Mouse (Mus musculus) liver, embryonic 14.5 days (tissue): ENCODE results near the gene Sla2. TPM values are rescaled to one million over a fixed set of nuclear protein-coding genes. Genes with fewer than 3 reads are reported as not detected.
"Not testable (repeated sequence)": the region's sequence is repeated elsewhere in the genome, so short reads cannot be mapped to it uniquely, and the experiment has no call there.

Experiments
- ATAC-seq: fragments of 200-750 bp; cut with Nextera tagmentation; 2 replicates; pipeline ENCODE4 v1.8.0; 2017; ENCODE audit warnings: moderate number of reproducible peaks, mild to moderate bottlenecking, moderate library complexity; ENCODE audit not compliant: insufficient read depth
- DNase-seq, 3 experiments: peaks; one replicate each; pipeline ENCODE4 v3.0.0-alpha.2; 2012 to 2013; ENCODE audit warnings: low read depth in 3 of 3, low spot score in 3 of 3
- H3K27ac ChIP-seq: fragments of 300-500 bp; sonication (generic); 2 replicates; pipeline ENCODE4 v1.5.1; 2014; ENCODE audit warnings: moderate library complexity, mild to moderate bottlenecking, control low read depth, inconsistent platforms
- H3K27me3 ChIP-seq: fragments of 300-500 bp; sonication (generic); 2 replicates; pipeline ENCODE4 v1.6.1; 2014; ENCODE audit warnings: mild to moderate bottlenecking, low read length, moderate library complexity; ENCODE audit not compliant: control insufficient read depth, insufficient read depth
- H3K36me3 ChIP-seq: fragments of 300-500 bp; sonication (generic); replicated peaks from 2 replicates; pipeline ENCODE4 v1.6.1; 2014; ENCODE audit warnings: low read depth; ENCODE audit not compliant: control insufficient read depth, insufficient read depth
- H3K4me1 ChIP-seq, 2 experiments: fragments of 200-500 bp in 1 of 2; fragments of 300-500 bp in 1 of 2; sonication (generic) in 1 of 2; replicated peaks; 2 replicates each; pipeline ENCODE4 v1.6.1; 2012 to 2014; ENCODE audit warnings: antibody characterized with exemption in 1 of 2, inconsistent platforms in 1 of 2, low read length in 1 of 2; ENCODE audit not compliant: control insufficient read depth in 2 of 2, insufficient read depth in 2 of 2
- H3K4me2 ChIP-seq: fragments of 300-500 bp; sonication (generic); 2 replicates; pipeline ENCODE4 v1.6.1; 2014; ENCODE audit warnings: low read depth, mild to moderate bottlenecking, control low read depth, moderate library complexity
- H3K4me3 ChIP-seq, 2 experiments: fragments of 200-500 bp in 1 of 2; fragments of 300-500 bp in 1 of 2; sonication (generic) in 1 of 2; 2 replicates each; pipeline ENCODE4 v1.5.1; 2012 to 2014; ENCODE audit warnings: low read depth in 2 of 2, low read length in 2 of 2, mild to moderate bottlenecking in 2 of 2, control low read depth in 1 of 2, inconsistent platforms in 1 of 2, moderate library complexity in 1 of 2; ENCODE audit not compliant: insufficient read depth in 1 of 2
- H3K9ac ChIP-seq: fragments of 300-500 bp; sonication (generic); replicated peaks from 2 replicates; pipeline ENCODE4 v1.6.1; 2014; ENCODE audit warnings: mild to moderate bottlenecking, control low read depth, moderate library complexity
- H3K9me3 ChIP-seq: fragments of 300-500 bp; sonication (generic); 2 replicates; pipeline ENCODE4 v1.6.1; 2016; ENCODE audit warnings: low read length, mixed read lengths; ENCODE audit not compliant: control insufficient read depth
- CTCF ChIP-seq: IDR thresholded peaks from 2 replicates; pipeline ENCODE4 v1.5.1; 2016; ENCODE audit warnings: antibody characterized with exemption, low read depth, control low read depth
- EP300 ChIP-seq: IDR thresholded peaks from 2 replicates; pipeline ENCODE4 v1.6.1; 2016; ENCODE audit warnings: antibody characterized with exemption, low read depth
- WGBS: fragments of 180-500 bp; shearing (Covaris S2); extraction: QIAGEN DNeasy Blood & Tissue Kit; methylation state at CpG from one replicate; pipeline ENCODE4 v1.1.7; 2014; ENCODE audit not compliant: insufficient replicate concordance; 5-methylcytosine and 5-hydroxymethylcytosine counted together
- polyA plus RNA-seq, 2 experiments: library from polyadenylated mRNA; depleted of rRNA in 1 of 2; stranded (reverse) in 1 of 2; unstranded in 1 of 2; fragments of >200 nt; fragmentation: Nextera tagmentation in 1 of 2; extraction: Ambion mirVana in 1 of 2; gene quantifications; 2 replicates each; pipeline versions ENCODE4 v1.2.1 to v1.2.3; 2012 to 2014

Gene Sla2
- polyA plus RNA-seq, 2 experiments: 0.90 to 1.4 TPM

DNA sequence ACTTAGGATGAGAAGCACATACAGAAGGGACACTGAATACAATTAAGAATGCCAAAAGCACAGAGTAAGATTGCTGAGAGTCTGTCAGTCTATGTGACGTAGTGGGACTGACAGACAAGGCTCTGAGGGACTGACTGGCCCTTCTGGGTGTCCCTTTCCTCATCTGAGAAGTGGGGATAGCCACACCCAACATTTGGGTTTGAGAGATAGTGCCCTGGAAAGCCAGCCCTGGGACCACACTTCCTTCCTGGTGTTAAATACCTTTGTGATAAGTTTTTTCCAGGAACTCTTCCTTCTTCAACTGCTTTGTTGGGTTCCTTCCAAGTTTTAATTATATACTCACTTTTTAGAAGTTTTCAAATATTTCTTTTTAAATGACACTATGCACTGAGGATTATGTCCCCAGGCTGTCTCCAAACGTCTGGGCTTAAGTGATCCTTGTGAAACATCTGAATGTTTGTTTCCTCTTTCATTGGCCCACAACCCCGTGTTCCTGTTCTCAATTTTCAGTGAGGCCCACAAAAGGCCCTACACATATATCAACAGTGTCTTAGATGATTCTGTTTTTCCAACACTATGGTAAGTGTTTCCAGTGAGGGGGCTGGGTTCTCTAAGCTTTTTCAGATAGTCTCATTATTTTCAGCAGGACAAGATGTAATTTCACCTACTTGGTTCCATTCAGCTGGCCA lies 37.4 kb upstream of the Sla2 start:
- peak; percentile 91 for TF ChIP-seq EP300
- TF ChIP-seq CTCF: no peak
- 5% methylated on average over 3 of the region's 3 CpGs for WGBS
- H3K9ac ChIP-seq: peak overlapping the region; percentile 58

DNA sequence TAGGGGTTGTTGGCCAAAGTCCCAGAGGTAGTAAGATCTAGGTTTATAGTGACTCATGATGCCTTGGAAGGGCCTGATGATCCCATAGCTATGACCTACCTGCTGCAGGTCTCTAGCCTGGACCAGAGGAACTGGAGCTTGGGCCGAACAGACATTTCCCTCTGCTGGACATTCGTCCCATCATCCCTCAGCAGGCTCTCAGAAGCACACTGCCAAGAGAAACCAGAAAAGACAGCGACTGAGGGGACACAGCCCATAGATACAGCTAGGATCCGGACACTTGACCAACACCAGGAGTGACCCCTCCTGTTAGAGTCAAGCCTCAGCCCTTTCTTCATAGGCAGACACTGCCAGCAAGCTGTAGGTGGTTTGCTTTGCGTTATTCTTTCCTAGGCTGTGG lies 36.1 kb upstream of the Sla2 start:
- WGBS: 75% methylated on average over 5 of the region's 5 CpGs
- Histone ChIP-seq H3K4me2 (no peak overlapping the region), H3K4me3 (no peak overlapping the region), H3K4me1 (peaks cover 29 to 60% of the 10 kb centered on the region in 2 experiments), H3K9ac (no peak overlapping the region), H3K9me3 (no peaks in the 10 kb centered on the region), H3K36me3 (peaks cover under 1% of the 10 kb centered on the region; the same call in 1 of the 2 replicates), H3K27ac (peak overlapping the region; percentile 60), H3K27me3 (no peaks in the 10 kb centered on the region)
- DNase-seq (no peak), ATAC-seq (no peak)
- TF ChIP-seq CTCF: no peak
- no peak for TF ChIP-seq EP300

More for the DNA sequence above, 37.4 kb upstream of the Sla2 start:
- no peak overlapping the region for H3K4me3 ChIP-seq
- H3K4me2 ChIP-seq: peak overlapping the region; percentile 50
- DNase-seq: peak; percentile 83 to 89 (median 85)
- H3K27me3 ChIP-seq: no peaks in the 10 kb centered on the region
- peak; percentile 95 for ATAC-seq
- H3K9me3 ChIP-seq: no peaks in the 10 kb centered on the region
- H3K36me3 ChIP-seq: peaks cover 6% of the 10 kb centered on the region; the same call in 1 of the 2 replicates
- peaks cover 33 to 68% of the 10 kb centered on the region in 2 experiments for H3K4me1 ChIP-seq
- H3K27ac ChIP-seq: peak overlapping the region; percentile 94

DNA sequence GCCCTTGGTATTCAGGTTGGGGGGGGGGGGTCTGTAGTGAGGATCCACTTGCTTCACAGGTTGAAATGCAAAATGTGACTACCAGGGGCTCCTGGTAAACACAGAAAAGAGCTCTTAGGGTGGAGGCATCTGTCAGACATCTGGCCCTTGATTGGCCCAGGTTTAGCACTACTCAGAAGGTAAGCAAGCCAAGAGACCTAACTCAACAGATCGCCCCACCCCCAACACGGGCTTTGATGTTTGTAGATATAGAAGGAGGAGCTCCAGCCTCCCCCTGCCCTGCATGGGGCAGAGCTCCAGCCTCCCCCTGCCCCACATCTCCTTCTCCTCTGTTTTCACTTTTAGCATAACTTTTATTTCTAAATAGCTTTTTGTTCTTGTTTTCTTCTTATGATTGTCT lies 32.8 kb upstream of the Sla2 start:
- Histone ChIP-seq H3K9me3 (no peaks in the 10 kb centered on the region), H3K27me3 (no peaks in the 10 kb centered on the region), H3K9ac (no peak overlapping the region), H3K4me2 (no peak overlapping the region), H3K36me3 (no peaks in the 10 kb centered on the region), H3K27ac (no peak overlapping the region), H3K4me3 (no peak overlapping the region), H3K4me1 (peaks cover 19 to 32% of the 10 kb centered on the region in 2 experiments)
- 21% methylated on average over 2 of the region's 2 CpGs for WGBS
- no peak for DNase-seq
- no peak for TF ChIP-seq CTCF
- TF ChIP-seq EP300: no peak
- ATAC-seq: no peak

DNA sequence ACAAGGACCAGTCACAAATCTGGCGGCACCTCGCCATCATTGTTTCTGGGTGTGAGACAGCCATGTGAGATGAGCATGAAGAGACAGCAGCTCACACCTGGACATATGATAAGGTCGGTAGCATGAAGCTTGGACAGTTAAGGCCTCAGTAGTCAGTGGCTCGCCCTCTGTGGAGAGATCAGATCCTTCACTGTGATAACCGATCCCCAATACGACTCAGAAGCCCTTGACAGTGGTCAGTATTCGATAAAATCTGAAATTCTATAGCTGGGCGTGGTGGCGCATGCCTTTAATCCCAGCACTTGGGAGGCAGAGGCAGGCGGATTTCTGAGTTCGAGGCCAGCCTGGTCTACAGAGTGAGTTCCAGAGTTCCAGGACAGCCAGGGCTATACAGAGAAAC lies 32.2 kb upstream of the Sla2 start:
- H3K36me3 ChIP-seq, H3K27me3 ChIP-seq, H3K9ac ChIP-seq, ATAC-seq, H3K4me2 ChIP-seq, H3K9me3 ChIP-seq, H3K4me3 ChIP-seq, H3K27ac ChIP-seq, DNase-seq: not testable (repeated sequence)
- WGBS: 53% methylated on average over 11 of the region's 11 CpGs
- H3K4me1 ChIP-seq: peaks cover 13 to 26% of the 10 kb centered on the region in 2 experiments

DNA sequence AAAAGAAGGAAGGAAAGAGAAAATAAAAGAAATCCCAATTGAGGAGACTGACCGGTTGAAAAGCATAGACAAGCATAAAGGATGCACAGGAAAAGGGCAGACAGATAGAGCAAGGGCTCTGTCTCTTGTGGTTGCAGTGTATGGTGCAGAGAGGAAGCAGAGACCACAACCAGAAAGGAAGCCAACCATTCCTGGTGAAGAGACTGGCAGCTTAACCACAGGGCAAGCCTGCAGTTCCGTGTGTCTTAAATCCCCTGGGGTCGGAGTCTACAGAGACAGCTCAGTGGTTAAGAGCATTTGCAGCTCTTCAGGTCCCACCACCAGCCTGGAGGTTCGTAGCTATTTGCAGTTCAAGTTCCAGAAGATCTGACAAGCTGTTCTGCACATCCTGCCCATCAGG lies 31.6 kb upstream of the Sla2 start:
- H3K27ac ChIP-seq: no peak overlapping the region
- TF ChIP-seq EP300 (no peak), CTCF (no peak)

More for the DNA sequence above, 31.6 kb upstream of the Sla2 start:
- WGBS: 9% methylated on average over 4 of the region's 4 CpGs
- no peak overlapping the region for H3K4me3 ChIP-seq
- no peaks in the 10 kb centered on the region for H3K9me3 ChIP-seq
- H3K4me2 ChIP-seq: no peak overlapping the region
- ATAC-seq (no peak), DNase-seq (no peak)
- peaks cover 9 to 21% of the 10 kb centered on the region in 2 experiments for H3K4me1 ChIP-seq
- no peaks in the 10 kb centered on the region for H3K27me3 ChIP-seq
- no peak overlapping the region for H3K9ac ChIP-seq
- no peaks in the 10 kb centered on the region for H3K36me3 ChIP-seq
